Mouse (Mus musculus) adrenal gland, postnatal 10 days (tissue): ENCODE data around the gene Wrap53. TPM values are rescaled to one million over a fixed set of nuclear protein-coding genes. Genes with fewer than 3 reads are reported as not detected.
A peak's percentile ranks its signal among the peaks of the same experiment; 100 is the strongest.

Source experiments
- DNase-seq: peaks from one replicate; pipeline ENCODE4 v3.0.0; 2021; ENCODE audit warnings: mixed read lengths
- total RNA-seq, 2 experiments: library from RNA; stranded (reverse); gene quantifications; 2 replicates each; pipeline ENCODE4 v1.2.3; 2021

Gene Wrap53
- total RNA-seq, 2 experiments from 2014 or later: 8.1 to 12.5 TPM

DNA sequence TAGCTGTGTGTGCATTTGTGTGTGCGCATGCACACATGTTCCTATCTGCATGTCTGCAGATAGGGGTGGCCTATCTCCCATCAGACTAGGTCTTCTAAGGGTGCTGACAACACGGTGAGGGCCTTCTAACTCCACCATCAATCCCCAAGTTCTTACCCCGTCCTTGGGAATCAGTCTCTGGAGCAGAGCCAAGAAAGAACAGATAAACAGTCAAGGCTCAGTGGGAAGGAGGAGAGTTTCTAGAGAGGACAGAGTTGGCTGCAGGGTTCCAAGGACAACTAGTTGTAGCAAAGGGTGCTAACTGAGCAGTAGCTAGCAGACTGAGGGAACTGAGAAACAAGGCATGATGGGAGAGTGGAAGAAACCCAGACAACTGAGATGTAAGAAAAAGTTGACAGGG is 21.7 kb upstream of the Wrap53 start:
- DNase-seq: peak; percentile 44

DNA sequence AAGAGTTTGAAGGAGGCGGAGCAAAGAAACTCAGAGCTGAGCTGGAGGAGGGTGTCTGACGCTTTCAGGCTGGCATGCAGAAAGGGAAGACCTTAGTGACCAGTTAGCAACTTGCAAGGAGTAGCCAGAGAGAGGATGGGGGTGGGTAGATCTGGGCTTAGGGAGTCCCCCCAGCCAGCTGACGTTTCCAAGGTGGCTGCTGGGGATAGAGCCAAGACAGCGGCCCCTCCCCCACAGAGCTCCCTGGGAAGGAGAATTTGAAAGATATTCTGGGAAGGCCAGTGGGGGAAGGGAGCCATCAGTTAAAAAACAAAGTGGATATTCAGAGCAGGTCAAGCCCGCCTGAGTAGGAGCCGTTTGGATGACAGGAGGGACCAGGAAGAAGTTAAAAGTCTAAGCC is 20.0 kb upstream of the Wrap53 start:
- peak; percentile 77 for DNase-seq

DNA sequence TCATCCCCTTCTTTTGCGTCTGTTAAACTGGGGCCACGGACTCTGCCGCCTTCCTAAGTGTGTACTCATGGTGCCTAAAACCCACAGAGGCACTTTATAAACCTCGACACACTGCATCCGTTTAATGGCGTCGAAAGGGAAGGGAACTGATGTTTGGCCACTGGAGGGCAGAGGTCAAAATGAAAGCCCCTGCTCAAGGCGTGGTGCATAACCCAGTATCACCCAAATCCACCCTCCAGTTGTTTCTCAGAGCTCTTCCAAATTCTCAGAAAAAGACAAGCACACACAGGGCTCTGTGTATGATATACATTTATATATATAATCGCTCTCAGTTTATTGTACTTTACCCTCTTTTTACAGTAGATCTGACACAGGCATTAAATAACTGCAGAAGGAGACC is 19.4 kb upstream of the Wrap53 start:
- no peak for DNase-seq

DNA sequence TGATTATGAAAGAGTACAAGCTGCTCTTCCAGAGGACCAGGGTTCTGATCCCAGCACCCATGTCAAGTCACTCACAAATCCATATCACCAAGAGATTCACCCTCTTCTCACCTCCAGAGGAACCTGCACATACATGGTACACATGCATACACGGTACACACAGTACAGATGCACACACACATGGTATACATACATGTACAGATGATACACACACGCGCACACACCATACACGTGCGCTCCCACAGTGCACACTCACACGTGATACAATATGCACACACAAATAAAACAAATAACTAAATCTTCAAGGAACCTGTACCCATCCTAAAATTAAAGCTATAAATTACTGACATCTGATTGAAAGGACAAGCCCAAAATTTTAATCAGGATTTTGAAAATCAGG is 14.8 kb upstream of the Wrap53 start:
- DNase-seq: no peak

DNA sequence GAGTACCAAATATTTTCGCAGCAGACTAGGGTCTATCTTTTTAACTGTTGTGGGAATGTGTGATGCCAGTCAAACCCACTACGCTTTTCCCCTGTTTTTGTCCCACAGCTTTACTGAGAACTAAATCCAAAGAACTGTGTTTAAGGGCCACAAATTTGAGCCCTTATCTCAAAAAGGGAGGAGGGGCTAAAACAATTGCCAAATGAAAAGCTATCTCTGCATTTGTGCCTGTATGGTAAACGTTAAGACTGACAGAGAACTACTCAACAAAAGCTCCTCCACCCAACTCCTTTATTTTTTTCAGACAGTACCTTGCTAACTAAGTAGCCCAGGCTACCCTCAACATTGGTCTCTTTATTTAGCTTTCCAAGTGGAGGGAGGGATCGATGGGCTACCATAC is 12.7 kb upstream of the Wrap53 start:
- DNase-seq: no peak

DNA sequence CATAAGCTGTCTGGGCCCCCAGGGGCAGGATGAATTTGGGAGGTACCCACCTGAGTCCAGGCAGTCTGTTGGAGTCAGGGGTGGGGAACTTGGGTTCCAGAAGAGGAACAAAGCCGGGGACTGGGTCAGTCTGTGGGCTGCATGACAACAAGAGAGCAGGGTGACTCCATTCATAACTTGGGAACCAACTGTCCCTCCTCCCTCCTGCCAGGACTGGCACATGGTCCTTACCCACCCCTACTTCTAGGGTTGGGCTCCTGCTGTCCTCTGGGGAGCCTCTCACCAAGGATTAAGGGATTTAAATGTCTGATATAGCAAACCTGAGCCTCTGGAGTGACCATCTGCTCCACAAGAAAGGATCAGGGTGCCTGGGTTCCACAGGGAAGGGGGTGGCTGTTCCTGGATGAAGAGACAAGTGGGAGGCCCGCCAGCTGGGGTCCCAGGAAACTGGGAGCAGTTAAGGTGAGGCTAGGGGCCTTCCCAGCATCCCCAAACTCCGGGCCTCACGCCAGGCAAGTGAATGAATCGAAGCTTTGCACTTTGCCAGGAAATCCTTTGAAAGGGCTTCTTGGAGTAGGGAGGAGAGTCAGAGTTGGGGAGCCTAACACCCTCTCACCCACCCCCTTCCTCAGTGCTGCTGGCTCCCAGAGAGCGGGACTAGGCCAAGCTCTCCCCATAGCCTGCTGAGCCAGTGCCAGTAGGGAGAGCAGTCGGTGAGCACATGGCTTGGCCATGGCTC is 12.0 kb upstream of the Wrap53 start:
- DNase-seq: no peak

DNA sequence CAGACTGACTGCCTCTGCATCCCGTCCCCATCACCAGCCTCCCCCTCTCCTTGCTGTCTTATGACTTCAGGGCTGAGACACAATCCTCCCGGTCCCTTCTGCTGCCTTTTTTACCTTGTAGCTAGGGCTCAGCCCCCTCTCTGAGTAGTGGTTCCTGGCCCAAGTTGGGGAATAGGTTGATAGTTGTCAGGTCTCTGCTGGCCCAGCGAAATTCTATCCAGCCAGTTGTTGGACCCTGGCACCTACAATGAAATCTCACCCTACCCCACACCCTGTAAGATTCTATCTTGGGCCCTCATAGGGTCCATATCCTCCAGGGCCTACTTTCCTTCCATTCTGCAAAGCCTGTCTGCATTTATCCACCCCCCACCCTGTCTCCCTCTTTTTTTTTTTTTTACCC is 11.4 kb upstream of the Wrap53 start:
- no peak for DNase-seq

DNA sequence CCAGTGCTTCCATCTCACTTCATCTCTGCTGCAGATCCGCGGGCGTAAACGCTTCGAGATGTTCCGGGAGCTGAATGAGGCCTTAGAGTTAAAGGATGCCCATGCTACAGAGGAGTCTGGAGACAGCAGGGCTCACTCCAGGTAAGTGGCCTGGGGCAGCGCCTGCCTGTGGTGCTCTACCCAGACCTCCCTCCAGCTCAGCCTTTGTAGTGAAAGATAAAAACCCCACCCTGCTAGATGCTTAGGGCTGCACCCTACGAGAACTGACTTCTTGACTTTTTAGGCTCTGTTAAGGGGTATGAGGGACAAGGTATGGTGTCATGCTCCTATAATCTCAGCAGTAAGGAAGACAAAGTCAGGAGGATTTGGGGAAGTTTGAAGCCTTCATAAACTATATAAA is 10.6 kb upstream of the Wrap53 start:
- no peak for DNase-seq

DNA sequence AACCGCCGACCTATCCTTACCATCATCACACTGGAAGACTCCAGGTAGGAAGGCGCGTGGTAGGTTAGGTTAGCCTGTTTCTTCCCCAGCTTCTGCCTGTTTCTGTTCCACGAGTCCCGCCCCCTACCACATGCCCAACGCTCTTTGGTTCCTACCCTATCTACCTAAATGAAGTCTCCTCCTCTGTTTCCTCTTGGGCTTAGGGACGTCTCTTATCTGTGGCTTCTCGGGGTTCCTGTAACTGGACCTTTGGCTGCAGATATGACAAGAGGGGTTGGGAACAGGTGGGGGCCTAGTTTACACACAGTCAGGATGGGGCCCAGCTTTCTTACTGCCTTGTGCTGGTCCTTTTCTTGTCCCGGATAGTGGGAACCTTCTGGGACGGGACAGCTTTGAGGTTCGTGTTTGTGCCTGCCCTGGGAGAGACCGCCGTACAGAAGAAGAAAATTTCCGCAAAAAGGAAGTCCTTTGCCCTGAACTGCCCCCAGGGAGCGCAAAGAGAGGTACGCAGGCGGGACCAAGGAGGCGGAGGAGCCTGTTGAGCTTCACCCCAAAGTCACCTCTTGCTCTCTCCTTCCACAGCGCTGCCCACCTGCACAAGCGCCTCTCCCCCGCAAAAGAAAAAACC is 9.3 kb upstream of the Wrap53 start:
- DNase-seq: no peak

DNA sequence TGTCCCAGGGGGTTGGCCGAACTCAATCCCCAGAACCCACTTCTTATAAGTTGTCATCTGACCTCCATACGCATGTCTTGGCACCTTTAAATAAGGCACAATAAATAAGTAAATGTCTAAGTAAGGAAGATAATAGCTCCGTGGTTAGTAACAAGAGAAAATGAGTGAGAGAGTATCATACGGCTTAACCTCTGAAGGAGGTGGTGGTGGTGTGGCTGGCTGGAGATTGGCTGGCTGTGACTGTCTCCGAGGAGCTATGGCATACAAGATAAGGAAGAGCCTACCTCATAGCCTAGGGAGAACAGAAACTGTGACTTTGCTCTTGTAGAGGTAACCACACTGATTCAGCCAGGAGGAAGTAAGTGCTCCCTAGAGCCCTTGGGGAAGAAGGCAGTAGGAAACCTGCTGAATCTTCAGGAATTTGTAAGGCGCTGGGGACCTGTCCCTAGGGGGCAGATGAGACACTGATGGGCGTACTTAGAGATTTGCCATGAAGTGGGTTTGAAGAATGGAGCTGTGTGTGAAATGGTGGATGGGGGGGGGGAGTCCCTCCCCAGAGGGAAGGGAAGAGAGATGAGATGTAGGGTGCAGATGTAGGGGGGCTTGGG is 5.8 kb upstream of the Wrap53 start:
- DNase-seq: no peak

DNA sequence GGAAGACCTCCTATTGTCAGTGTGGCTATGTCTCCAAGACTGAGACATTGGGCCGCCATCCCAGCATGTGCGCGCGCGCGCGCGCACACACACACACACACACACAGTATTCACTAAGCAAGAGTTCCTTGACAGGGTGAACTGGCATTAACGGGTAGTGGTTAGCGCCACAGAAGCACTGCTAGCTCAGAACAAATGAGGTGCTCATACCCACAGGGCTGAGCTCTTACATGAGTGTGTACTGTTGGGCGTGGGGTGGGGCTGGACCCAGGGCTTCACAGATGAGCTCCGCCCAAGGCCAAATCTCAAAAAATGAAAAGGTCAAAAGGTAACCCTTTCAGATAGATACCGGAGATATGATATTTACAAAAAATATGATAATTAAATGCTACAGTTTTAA is 4.9 kb upstream of the Wrap53 start:
- no peak for DNase-seq

DNA sequence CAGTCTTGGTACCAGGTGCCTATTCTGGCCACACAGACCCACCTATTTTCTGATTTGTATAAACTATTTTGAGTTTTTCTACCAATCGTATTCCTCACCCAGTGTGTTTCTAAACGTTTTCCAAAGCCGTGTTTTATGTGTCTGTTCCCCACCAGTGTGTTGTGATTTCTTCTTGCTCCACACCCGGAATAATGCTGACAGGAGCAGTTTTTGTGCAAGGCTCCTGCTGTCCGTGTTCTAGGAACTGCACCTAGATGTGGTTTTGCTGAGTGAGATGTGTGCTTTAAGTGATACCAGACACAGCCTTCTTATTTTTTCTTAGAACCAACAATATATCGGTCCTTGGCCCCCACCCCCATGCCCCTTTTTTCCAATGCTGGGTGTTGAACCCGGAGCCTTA is 4.0 kb upstream of the Wrap53 start:
- DNase-seq: no peak

DNA sequence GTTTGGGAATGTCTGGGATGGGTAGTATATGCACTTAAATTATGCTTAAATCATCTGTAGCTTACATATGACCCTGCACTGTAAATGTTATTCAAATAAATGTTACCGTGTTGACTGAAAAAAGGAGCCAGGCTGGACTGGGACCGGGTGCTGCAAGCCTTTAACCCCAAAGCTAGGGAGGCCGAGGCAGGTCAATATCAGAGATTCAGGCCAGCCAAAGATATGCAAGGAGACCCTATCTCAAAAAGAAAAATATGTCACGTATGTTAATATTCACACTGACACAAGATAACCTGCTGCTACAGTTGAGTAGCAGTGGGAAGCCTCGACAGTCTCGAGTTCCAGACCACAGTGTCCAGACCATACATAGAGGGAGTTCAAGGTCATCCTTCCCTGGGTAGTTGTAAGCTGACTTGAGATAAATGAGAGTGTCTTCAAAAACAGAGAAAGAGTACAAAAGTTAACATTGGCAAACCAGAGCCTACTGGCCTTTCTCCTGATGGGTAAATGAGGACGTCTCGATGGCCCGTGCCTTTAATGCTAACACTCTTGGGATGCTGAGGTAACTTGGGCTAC is 2.3 kb upstream of the Wrap53 start:
- no peak for DNase-seq

DNA sequence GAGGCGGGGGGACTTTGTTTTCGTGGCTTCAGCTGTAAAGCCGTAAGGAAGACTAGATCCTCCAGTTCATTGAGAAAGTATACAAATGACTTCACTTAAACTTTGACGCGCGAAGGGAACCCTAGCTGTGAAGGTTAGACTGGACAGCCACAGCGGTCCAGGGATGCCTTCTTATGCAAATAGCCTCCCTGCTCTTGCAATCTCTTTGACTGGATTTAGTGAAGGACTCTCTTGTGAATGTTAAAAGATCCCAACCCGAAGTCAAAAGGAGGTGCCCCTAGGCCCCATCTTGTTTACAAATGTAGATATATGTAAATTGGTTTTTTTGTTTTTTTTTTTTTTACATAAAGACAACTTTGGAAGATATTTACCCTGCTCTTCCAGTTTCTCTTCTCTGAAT is 1.8 kb upstream of the Wrap53 start:
- no peak for DNase-seq

DNA sequence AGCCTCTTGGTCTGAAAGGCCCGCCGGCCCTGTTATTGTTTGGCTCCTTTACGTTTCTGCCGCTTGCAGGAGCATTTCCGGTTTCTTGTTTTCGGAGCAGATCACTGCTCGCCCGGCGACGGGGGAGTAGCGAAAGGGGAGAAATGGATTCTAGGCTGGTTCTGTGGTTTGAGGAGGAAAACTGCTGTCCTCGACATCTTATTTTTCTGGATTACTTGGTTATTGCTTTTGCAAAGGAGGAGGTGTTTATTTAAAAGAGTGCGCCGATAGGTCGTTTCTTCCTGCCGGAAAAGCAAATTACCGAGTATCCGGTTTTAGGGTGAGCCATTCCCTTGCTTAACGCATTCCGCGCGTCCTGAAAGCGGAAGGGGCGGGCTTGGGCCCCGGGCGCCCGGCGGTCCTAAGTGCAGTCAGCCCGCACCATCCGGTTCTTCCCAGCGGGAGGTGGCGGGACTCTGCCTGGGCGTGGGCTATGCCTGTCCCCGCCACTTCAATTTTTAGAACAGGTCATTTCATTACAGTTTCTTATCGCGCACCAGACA is 1.2 kb upstream of the Wrap53 start:
- peak; percentile 94 for DNase-seq

DNA sequence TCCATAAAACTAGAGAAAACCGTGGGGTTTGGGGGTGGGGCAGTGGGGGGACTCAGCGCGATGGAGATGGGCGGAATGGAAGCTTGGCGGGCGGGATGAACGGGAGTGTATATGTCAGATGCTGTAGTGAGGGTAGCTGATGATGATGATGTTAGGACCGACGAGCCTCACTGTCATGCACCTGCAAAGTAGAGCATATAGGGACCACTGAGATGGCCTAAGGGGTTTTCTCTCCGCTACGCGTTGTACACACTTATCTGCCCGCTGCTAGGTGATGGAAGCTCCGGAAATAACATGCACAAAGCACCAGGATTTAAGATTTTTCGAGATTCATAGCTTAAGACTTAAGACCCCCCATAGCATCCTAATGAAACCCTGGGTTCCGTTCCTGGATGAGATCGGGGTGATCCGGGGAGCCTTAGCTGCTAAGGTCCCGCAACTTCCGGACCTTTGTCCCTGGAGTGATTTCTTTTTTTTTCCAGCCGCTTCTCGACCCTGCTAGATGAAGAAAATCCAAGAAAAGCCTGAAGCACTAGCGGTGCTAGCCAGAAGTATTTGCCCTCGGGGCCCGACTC is 604 bp upstream of the Wrap53 start:
- DNase-seq: no peak

DNA sequence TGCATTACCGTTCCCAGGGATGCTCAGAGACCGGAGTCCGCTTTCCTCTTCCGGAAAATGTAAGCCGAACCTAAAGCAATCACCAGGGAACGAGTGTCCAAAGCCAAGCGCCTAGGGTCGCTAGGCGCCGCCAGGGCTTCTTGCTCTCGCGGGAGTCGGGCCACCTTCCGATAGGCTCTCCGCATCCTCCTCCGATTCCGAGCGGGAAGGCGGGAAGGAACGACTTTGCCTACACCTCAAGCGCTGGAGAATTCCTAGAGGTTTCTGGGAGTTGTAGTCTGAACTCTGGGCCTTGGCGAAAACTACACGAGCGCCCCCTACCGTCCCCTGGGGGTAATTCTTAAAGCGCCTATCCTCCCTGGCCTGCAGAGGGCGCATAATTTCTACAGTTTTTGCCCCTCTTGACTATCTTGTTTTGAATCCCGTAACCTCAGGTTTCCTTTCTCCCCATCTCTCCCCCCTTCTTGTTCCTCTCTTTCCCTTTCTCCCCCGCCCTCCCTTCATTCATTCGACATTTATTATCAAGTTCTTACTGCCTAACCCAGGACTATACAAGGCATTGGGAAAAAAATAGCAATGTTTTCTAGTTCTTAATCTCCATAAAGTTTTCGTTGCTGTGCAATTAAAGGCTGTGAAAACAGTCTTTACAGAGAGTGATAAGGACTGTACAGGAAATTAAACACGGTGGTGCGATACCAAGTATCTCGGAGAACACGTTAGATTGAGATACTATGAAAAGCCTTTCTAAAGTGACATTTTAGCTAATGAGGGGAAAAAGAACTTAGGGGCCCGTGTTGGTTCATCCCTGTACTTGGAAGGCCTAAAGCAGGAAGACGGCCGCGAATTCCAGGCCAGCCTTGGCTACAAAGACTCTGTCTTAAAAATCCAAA is 682 bp downstream of the Wrap53 start:
- DNase-seq: peak; percentile 97

DNA sequence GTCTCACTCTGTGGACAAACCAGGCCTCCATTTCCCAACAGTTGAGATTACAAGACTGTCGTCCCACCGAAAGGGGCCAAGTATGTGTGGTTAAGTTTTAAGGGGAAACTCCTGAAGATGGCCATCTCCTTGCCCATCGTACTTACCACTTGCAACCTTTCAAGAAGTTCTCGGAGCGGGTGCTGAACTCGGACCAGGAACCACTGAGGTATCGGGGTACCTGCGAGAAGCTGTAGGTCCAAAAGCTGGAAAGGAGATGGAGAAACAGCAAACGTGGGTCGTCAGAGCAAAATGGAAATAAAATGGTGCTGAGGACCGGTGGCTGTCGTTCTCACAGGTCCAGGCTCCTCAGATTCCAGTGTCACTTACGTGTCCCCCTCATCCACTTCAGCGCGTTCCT is 1.8 kb downstream of the Wrap53 start:
- no peak for DNase-seq

DNA sequence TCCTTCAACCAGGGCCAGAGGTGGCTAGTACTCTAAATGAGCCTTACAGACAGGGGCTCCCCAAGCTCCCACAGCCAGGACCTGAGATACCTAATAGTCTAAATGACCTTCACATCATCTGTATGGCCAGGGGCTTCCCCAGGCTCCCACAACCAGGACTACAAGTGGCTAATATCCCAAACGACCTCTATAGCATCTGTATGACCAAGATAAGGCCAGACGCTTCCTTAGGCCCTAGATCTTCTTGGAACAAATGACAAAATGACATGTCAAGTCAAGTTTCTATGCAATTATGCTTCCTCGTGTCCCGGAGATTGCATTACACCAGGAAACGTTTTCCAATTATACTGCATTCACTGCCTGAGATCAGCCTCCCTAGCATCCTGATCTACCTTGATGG is 3.7 kb downstream of the Wrap53 start:
- DNase-seq: no peak

DNA sequence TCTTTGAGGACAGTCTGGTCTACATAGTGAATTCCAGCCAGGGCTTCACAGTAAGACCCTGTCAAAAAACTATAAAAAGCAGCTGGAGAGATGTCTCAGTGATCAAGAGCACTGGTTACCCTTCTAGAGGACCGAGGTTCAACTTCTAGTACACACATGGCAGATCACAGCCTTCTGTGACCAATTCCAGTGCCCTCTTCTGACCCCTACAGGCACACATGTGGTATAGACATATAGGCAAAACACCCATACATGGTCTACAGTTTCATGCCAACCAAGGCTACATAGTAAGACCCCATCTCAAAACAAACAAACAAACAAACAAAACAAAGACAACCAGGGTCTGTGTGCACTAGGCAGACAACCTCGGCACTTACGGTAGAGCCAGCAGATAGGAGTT is 4.8 kb downstream of the Wrap53 start:
- peak; percentile 21 for DNase-seq

DNA sequence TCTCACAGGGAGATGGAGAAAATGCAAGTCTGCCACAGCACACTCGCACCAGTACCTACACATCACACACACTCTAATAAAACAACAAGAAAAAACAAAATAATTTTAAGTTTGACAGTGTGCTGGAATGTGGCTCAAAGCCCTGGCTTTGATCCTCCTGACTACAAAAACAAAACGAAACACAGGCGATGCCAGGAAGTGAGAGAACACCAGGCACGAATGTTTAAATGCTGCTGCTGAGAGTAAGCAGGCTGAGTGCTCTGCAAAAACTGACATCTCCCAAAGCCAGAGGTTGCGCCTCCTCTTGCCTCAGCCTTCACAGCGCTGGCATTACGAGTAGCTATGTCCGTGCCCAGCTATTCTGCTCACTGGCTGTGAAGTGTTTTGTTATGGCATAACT is 14.9 kb downstream of the Wrap53 start:
- no peak for DNase-seq

DNA sequence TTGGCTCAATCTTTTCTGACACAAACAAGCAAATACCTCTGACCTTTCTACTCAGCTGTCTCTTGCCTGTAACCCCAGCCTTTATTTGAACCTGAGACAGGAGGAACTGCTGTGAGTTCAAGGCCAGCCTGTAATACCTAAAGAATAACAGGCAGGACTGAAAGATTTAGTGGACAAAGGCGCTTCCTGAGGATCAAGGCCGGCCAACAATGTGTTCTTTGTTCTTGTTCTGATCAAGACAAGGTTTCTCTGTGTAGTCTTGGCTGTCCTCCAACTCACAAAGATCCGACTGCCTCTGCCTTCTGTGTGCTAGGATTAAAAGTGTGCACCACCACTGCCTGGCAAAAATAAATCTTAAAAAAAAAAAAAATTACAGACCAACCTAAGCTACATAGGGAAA is 15.7 kb downstream of the Wrap53 start:
- DNase-seq: no peak
